Mouse (Mus musculus): ENCODE measurements around the gene Txk. TPM values are rescaled to one million over a fixed set of nuclear protein-coding genes. Genes with fewer than 3 reads are reported as not detected.

Txk gene
- polyA plus RNA-seq, 1 experiment = 0.82 TPM

GRCm38 (mm10) chr5:72755941-72756340, 3.4 kb upstream of the Txk start:
- WGBS = 90% methylated on average over 8 of the region's 8 CpGs
- no peak for DNase-seq (ENCODE audit: low read depth, low spot score)

- no peak for DNase-seq (ENCODE audit: low read depth, low spot score)
- WGBS = 86% methylated on average over 2 of the region's 2 CpGs
Observed at GRCm38 (mm10) chr5:72755035-72755434, 2.5 kb upstream of the Txk start.

- no peak for DNase-seq (ENCODE audit: low read depth, low spot score)
- 90% methylated on average over 7 of the region's 7 CpGs for WGBS
Observed at GRCm38 (mm10) chr5:72751056-72751758, 1.4 kb downstream of the Txk start.

- no peak for DNase-seq (ENCODE audit: low read depth, low spot score)
- 72% methylated on average over 5 of the region's 5 CpGs for WGBS
Observed at GRCm38 (mm10) chr5:72750226-72750625, 2.4 kb downstream of the Txk start.

GRCm38 (mm10) chr5:72748659-72749265, 3.8 kb downstream of the Txk start:
- DNase-seq (ENCODE audit: low read depth, low spot score) = no peak
- 66% methylated on average over 7 of the region's 7 CpGs for WGBS

- 64% methylated on average over 4 of the region's 4 CpGs for WGBS
- no peak for DNase-seq (ENCODE audit: low read depth, low spot score)
Observed at GRCm38 (mm10) chr5:72747384-72747783, 5.2 kb downstream of the Txk start.

GRCm38 (mm10) chr5:72746461-72746860, 6.1 kb downstream of the Txk start:
- 65% methylated on average over 4 of the region's 4 CpGs for WGBS
- no peak for DNase-seq (ENCODE audit: low read depth, low spot score)

GRCm38 (mm10) chr5:72743103-72743502, 9.5 kb downstream of the Txk start:
- 91% methylated on average over 6 of the region's 6 CpGs for WGBS

GRCm38 (mm10) chr5:72736868-72737267, 15.7 kb downstream of the Txk start:
- DNase-seq (ENCODE audit: low read depth, low spot score) = no peak
- 56% methylated on average over 7 of the region's 7 CpGs for WGBS

More at GRCm38 (mm10) chr5:72743103-72743502, 9.5 kb downstream of the Txk start:
- no peak for DNase-seq (ENCODE audit: low read depth, low spot score)

GRCm38 (mm10) chr5:72736437-72736836, 16.1 kb downstream of the Txk start:
- WGBS = 71% methylated on average over 8 of the region's 8 CpGs

GRCm38 (mm10) chr5:72735763-72736162, 16.8 kb downstream of the Txk start:
- WGBS = 43% methylated on average over 7 of the region's 7 CpGs
- DNase-seq (ENCODE audit: low read depth, low spot score) = no peak

More at GRCm38 (mm10) chr5:72736437-72736836, 16.1 kb downstream of the Txk start:
- DNase-seq (ENCODE audit: low read depth, low spot score) = no peak

GRCm38 (mm10) chr5:72732885-72733284, 19.7 kb downstream of the Txk start:
- 81% methylated on average over 1 of the region's 1 CpGs for WGBS
- no peak for DNase-seq (ENCODE audit: low read depth, low spot score)

GRCm38 (mm10) chr5:72725404-72725803, 27.2 kb downstream of the Txk start:
- no peak for DNase-seq (ENCODE audit: low read depth, low spot score)
- WGBS = 64% methylated on average over 3 of the region's 3 CpGs

- 61% methylated on average over 2 of the region's 2 CpGs for WGBS
- DNase-seq (ENCODE audit: low read depth, low spot score) = no peak
Observed at GRCm38 (mm10) chr5:72723429-72723828, 29.1 kb downstream of the Txk start.

- no peak for DNase-seq (ENCODE audit: low read depth, low spot score)
- 59% methylated on average over 7 of the region's 7 CpGs for WGBS
Observed at GRCm38 (mm10) chr5:72720587-72720986, 32.0 kb downstream of the Txk start.

- 8% methylated on average over 4 of the region's 4 CpGs for WGBS
- DNase-seq (ENCODE audit: low read depth, low spot score) = peak; percentile 55
Observed at GRCm38 (mm10) chr5:72710572-72711278, 41.9 kb downstream of the Txk start.

GRCm38 (mm10) chr5:72709976-72710375, 42.6 kb downstream of the Txk start:
- WGBS = 46% methylated on average over 9 of the region's 9 CpGs

GRCm38 (mm10) chr5:72709451-72709850, 43.1 kb downstream of the Txk start:
- no peak for DNase-seq (ENCODE audit: low read depth, low spot score)
- WGBS = 47% methylated on average over 13 of the region's 13 CpGs

More at GRCm38 (mm10) chr5:72709976-72710375, 42.6 kb downstream of the Txk start:
- peak; percentile 88 for DNase-seq (ENCODE audit: low read depth, low spot score)

- no peak for DNase-seq (ENCODE audit: low read depth, low spot score)
- 82% methylated on average over 10 of the region's 10 CpGs for WGBS
Observed at GRCm38 (mm10) chr5:72706722-72707121, 45.9 kb downstream of the Txk start.

GRCm38 (mm10) chr5:72706095-72706494, 46.5 kb downstream of the Txk start:
- no peak for DNase-seq (ENCODE audit: low read depth, low spot score)
- WGBS = 75% methylated on average over 10 of the region's 10 CpGs

- DNase-seq (ENCODE audit: low read depth, low spot score) = no peak
Observed at GRCm38 (mm10) chr5:72702202-72702601, 50.4 kb downstream of the Txk start.
